Mouse (Mus musculus) stomach, embryonic 14.5 days (tissue): ENCODE data around the gene Syngap1. TPM values are rescaled to one million over a fixed set of nuclear protein-coding genes. Genes with fewer than 3 reads are reported as not detected.

Experiments used
- ATAC-seq: fragments of 200-750 bp; cut with Nextera tagmentation; 2 replicates; pipeline ENCODE4 v1.8.0; 2017; ENCODE audit warnings: low read depth, moderate TSS enrichment; ENCODE audit not compliant: insufficient number of reproducible peaks, insufficient read depth, low FRiP score
- H3K27ac ChIP-seq: fragments of 300-500 bp; sonication (generic); 2 replicates; pipeline ENCODE4 v1.5.1; 2014; ENCODE audit warnings: mild to moderate bottlenecking, low read length, moderate library complexity, mixed read lengths
- H3K27me3 ChIP-seq: fragments of 300-500 bp; sonication (generic); 2 replicates; pipeline ENCODE4 v1.6.1; 2014; ENCODE audit warnings: low read length, control low read depth, mixed read lengths; ENCODE audit not compliant: control insufficient read depth, insufficient read depth
- H3K36me3 ChIP-seq: fragments of 300-500 bp; sonication (generic); 2 replicates; pipeline ENCODE4 v1.6.1; 2014; ENCODE audit warnings: mild to moderate bottlenecking, control low read depth, low read length, moderate library complexity, mixed read lengths; ENCODE audit not compliant: control insufficient read depth, insufficient read depth
- H3K4me1 ChIP-seq: fragments of 300-500 bp; sonication (generic); 2 replicates; pipeline ENCODE4 v1.6.1; 2014; ENCODE audit warnings: low read length, control low read depth, mixed read lengths; ENCODE audit not compliant: control insufficient read depth, insufficient read depth
- H3K4me2 ChIP-seq: fragments of 300-500 bp; sonication (generic); replicated peaks from 2 replicates; pipeline ENCODE4 v1.6.1; 2014; ENCODE audit warnings: low read depth, low read length, control low read depth
- H3K4me3 ChIP-seq: fragments of 300-500 bp; sonication (generic); 2 replicates; pipeline ENCODE4 v1.5.1; 2014; ENCODE audit warnings: low read depth, low read length, control low read depth
- H3K9ac ChIP-seq: fragments of 300-500 bp; sonication (generic); replicated peaks from 2 replicates; pipeline ENCODE4 v1.6.1; 2014; ENCODE audit warnings: low read depth, mild to moderate bottlenecking, control low read depth, low read length, moderate library complexity, mixed read lengths
- H3K9me3 ChIP-seq: fragments of 300-500 bp; sonication (generic); 2 replicates; pipeline ENCODE4 v1.6.1; 2016; ENCODE audit warnings: low read depth, low read length, control low read depth; ENCODE audit not compliant: control insufficient read depth
- WGBS: fragments of 180-500 bp; shearing (Covaris S2); extraction: QIAGEN DNeasy Blood & Tissue Kit; methylation state at CpG from one replicate; pipeline ENCODE4 v1.1.7; 2014; 5-methylcytosine and 5-hydroxymethylcytosine counted together
- polyA plus RNA-seq: library from polyadenylated mRNA; unstranded; fragments of >200 nt; fragmentation: Nextera tagmentation; extraction: Ambion mirVana; gene quantifications from 2 replicates; pipeline ENCODE4 v1.2.1, GENCODE M21; 2014

Syngap1 gene
- polyA plus RNA-seq, 1 experiment from 2014 or later, result 3.0 TPM

DNA sequence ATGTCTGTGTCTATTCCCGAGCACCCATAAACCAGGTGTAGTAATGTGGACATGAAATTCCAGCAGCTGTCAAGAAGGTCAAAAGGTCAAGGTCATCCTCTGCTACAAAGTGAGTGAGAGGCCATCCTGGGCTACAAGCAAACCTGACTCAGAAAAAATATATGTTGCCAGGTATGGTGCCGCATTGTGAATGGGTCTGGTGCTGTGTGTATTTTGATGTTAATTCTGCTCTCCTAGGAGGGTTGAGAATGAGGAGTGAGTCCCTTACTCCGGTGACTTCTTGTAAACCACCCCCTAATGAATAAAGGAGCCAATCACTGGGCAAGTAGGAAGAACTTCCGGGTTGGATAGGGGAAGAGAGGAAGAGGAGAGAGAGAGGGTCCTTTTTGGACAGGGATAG lies 56.6 kb downstream of the Syngap1 start:
- ATAC-seq, result no peak
- no peaks in the 10 kb centered on the region for H3K9me3 ChIP-seq

DNA sequence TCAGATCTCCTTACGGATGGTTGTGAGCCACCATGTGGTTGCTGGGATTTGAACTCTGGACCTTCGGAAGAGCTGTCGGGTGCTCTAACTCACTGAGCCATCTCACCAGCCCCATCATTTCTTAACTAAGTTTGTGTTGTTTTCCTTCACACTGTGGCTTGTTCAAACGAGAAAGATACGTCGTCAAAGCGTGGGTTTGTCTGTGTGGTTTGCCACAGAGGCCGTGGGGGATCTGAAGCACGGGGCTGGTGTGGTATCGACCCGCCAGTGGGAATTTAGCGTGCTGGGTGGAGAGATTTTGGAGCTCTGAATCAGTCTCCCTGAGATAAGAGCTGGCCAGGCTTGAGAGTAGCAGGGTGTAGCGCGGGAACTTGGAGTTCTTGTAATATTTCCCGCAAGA lies 57.2 kb downstream of the Syngap1 start:
- Histone ChIP-seq H3K4me3 (no peak overlapping the region), H3K4me2 (no peak overlapping the region), H3K36me3 (no peaks in the 10 kb centered on the region), H3K27me3 (no peaks in the 10 kb centered on the region), H3K9ac (no peak overlapping the region), H3K9me3 (no peaks in the 10 kb centered on the region), H3K27ac (no peak overlapping the region), H3K4me1 (no peaks in the 10 kb centered on the region)
- no peak for ATAC-seq
- WGBS, result 85% methylated on average over 15 of the region's 15 CpGs

More for the DNA sequence above, 56.6 kb downstream of the Syngap1 start:
- no peaks in the 10 kb centered on the region for H3K27me3 ChIP-seq
- H3K36me3 ChIP-seq, result no peaks in the 10 kb centered on the region
- WGBS, result 78% methylated on average over 4 of the region's 4 CpGs
- no peak overlapping the region for H3K27ac ChIP-seq
- no peaks in the 10 kb centered on the region for H3K4me1 ChIP-seq
- H3K4me2 ChIP-seq, result no peak overlapping the region
- H3K9ac ChIP-seq, result no peak overlapping the region
- H3K4me3 ChIP-seq, result no peak overlapping the region

DNA sequence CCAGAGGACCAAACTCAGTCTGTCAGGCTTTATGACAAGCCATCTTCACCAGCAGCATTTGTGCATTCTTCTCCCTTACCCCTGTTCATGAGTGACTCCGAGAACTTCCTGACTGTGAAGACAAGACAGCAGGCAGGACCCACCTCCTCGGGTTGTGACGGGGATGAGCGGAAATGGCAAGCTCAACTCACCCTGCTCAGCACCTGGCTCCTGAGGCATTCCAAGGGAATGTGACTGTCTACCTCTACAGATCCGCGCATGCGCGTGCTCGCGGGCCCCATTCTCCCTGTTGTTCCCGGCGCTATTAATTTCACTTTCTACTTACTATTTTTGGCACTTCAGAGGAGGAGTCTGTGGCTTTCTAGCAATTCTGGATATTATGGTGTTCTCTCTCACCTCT lies 58.9 kb downstream of the Syngap1 start:
- WGBS, result 64% methylated on average over 12 of the region's 12 CpGs
- no peak overlapping the region for H3K9ac ChIP-seq

DNA sequence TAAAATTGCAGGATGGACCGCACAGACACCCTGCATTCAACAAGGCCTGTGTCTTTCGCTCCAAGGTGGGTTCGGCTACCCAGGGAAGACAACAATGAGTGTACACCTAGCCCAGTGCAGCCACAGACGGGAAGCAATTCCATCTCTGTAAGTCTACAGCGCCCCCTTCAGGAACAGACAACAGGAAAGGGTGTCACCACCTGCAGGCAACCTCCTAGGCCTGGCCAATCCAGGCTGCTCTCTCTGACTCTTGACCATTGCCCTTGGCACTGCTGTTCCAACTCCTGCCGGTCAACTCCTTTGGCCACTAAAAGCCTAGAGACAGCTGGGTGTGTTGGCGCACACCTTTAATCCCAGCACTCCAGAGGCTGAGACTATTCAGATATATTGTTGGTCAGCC lies 60.1 kb downstream of the Syngap1 start:
- H3K4me1 ChIP-seq, result 0 out of 2 replicates have a peak, but pooled peaks cover under 1% of the 10 kb centered on the region
- H3K4me2 ChIP-seq, result no peak overlapping the region
- H3K9ac ChIP-seq, result no peak overlapping the region
- H3K27ac ChIP-seq, result no peak overlapping the region
- no peaks in the 10 kb centered on the region for H3K9me3 ChIP-seq
- ATAC-seq, result no peak
- no peaks in the 10 kb centered on the region for H3K27me3 ChIP-seq
- no peaks in the 10 kb centered on the region for H3K36me3 ChIP-seq
- 77% methylated on average over 7 of the region's 7 CpGs for WGBS
- no peak overlapping the region for H3K4me3 ChIP-seq

More for the DNA sequence above, 58.9 kb downstream of the Syngap1 start:
- no peak overlapping the region for H3K4me2 ChIP-seq
- H3K27ac ChIP-seq, result no peak overlapping the region
- H3K36me3 ChIP-seq, result no peaks in the 10 kb centered on the region
- H3K27me3 ChIP-seq, result no peaks in the 10 kb centered on the region
- H3K4me1 ChIP-seq, result no peaks in the 10 kb centered on the region
- ATAC-seq, result no peak
- H3K4me3 ChIP-seq, result no peak overlapping the region
- no peaks in the 10 kb centered on the region for H3K9me3 ChIP-seq

DNA sequence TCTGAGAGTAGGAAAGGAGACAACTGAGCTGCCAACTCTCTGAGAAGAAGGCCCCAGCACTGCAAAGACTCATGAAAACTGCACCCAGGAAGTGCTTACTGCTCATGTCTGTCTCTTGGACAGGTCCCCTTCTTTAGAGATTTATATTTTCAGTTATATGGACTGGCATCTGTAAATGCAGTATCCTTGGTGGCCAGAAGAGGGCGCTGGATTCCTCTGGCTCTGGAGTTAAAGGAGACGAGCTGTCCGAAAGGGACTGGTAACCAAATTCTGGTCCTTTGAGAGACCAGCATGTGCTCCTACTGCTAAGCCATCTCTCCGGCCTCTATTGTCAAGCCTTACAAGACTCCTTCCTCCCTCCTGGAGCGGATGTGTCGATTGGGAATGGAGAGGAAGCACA lies 60.8 kb downstream of the Syngap1 start:
- Histone ChIP-seq H3K4me3 (no peak overlapping the region), H3K9ac (no peak overlapping the region), H3K4me1 (0 out of 2 replicates have a peak, but pooled peaks cover 4% of the 10 kb centered on the region), H3K27ac (no peak overlapping the region), H3K36me3 (no peaks in the 10 kb centered on the region), H3K27me3 (no peaks in the 10 kb centered on the region), H3K4me2 (no peak overlapping the region), H3K9me3 (no peaks in the 10 kb centered on the region)
- ATAC-seq, result no peak
- WGBS, result 44% methylated on average over 6 of the region's 6 CpGs

DNA sequence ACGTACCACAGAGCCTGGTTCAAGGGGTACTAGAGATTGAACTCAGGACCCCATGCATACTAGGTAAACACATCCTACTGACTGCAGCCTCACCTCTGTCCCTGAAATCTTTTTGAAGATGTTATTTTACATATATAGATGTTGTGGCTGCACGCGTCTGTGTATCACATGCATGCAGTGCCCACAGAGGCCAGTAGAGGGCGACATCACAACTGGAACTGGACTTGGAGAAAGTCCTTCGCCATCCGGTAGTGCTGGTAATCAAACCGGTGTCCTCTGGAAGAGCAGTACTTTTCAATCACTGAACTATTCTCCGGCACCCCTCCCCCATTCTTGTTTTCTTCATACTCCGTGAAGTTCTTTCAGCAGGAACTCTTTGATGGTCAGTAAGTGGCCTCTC lies 63.4 kb downstream of the Syngap1 start:
- no peak for ATAC-seq
- Histone ChIP-seq H3K9ac (no peak overlapping the region), H3K27me3 (no peaks in the 10 kb centered on the region), H3K9me3 (no peaks in the 10 kb centered on the region), H3K27ac (no peak overlapping the region), H3K36me3 (no peaks in the 10 kb centered on the region), H3K4me3 (no peak overlapping the region), H3K4me2 (no peak overlapping the region), H3K4me1 (0 out of 2 replicates have a peak, but pooled peaks cover 4% of the 10 kb centered on the region)
- WGBS, result 29% methylated on average over 9 of the region's 9 CpGs

DNA sequence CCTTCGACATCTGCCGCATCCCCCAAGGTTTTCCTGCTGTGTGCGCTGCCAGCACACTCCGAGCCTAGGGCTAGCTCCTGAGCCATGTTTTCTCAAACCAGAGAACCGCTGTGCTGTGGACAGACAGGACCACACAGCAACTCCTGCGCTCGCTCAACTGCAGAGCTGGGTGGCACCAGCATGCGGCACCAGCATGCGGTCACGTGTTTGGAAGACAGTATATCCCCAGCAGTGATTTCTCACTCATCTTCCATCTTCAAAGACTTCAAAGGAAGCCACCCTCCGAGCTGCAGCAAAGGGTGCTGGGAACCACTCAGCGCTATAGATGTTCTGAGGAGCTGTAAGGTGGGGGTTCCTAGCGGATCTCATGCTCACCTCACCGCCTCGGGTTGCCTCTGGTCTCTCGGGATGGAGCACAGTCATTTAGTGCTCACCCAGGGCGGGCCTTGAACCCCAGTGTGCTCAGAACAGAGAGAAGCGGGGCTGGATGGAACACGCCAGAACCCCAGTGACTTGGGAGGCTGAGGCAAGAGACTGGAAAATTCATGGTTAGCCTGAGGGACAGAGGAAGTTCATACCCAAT lies 63.9 kb downstream of the Syngap1 start:
- H3K9ac ChIP-seq, result no peak overlapping the region
- no peak overlapping the region for H3K4me2 ChIP-seq
- no peaks in the 10 kb centered on the region for H3K36me3 ChIP-seq
- no peaks in the 10 kb centered on the region for H3K27me3 ChIP-seq
- H3K9me3 ChIP-seq, result no peaks in the 10 kb centered on the region
- H3K27ac ChIP-seq, result no peak overlapping the region
- H3K4me3 ChIP-seq, result no peak overlapping the region
- 0 out of 2 replicates have a peak, but pooled peaks cover 4% of the 10 kb centered on the region for H3K4me1 ChIP-seq
- WGBS, result 33% methylated on average over 19 of the region's 19 CpGs
- ATAC-seq, result no peak

DNA sequence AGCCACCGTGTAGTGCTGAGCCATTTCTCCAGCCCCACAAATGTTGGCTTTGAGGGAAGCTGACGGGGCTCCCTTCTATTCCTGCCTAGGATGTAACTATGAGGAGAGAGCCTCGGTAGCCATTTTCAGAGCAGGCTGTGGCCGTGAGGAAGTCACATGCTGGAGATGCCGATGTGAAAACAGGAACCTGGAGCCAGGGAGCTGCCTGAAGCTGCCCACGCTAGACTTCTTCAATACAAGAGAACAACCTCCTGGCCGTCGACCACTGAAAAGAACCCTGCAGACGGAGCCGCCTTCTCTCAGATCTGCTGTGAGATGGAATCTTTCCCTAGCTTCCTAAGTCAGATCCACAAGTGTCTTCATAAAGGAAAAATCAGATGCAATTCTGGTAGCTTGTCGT lies 64.6 kb downstream of the Syngap1 start:
- no peaks in the 10 kb centered on the region for H3K36me3 ChIP-seq

DNA sequence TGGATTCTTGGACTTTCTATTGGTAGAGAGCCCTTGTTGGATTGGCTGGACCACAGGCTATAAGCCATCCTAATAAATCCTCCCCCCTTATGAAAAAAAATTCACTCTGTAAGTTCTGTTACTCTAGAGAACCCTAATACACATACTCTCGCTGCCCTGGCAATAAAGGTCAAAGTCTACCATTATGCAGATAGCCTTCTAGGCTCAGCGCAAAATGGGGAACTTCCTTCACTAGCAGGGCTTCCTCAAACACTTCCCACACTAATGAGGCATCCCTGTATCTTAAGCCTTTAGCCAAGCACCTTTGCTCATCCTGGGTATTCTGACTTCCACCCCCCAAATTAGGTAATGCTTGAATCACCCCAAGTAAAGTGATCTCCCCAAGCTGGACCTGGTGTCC lies 67.2 kb downstream of the Syngap1 start:
- 68% methylated on average over 2 of the region's 2 CpGs for WGBS
- Histone ChIP-seq H3K4me3 (no peak overlapping the region), H3K9me3 (no peaks in the 10 kb centered on the region), H3K27me3 (no peaks in the 10 kb centered on the region), H3K36me3 (no peaks in the 10 kb centered on the region), H3K4me1 (peaks cover 4% of the 10 kb centered on the region; the same call in 1 of the 2 replicates), H3K27ac (no peak overlapping the region), H3K9ac (no peak overlapping the region), H3K4me2 (no peak overlapping the region)
- no peak for ATAC-seq

More for the DNA sequence above, 64.6 kb downstream of the Syngap1 start:
- H3K4me2 ChIP-seq, result no peak overlapping the region
- no peak overlapping the region for H3K27ac ChIP-seq
- H3K9ac ChIP-seq, result no peak overlapping the region
- H3K4me3 ChIP-seq, result no peak overlapping the region
- H3K27me3 ChIP-seq, result no peaks in the 10 kb centered on the region
- H3K9me3 ChIP-seq, result no peaks in the 10 kb centered on the region
- 41% methylated on average over 11 of the region's 11 CpGs for WGBS
- 0 out of 2 replicates have a peak, but pooled peaks cover 4% of the 10 kb centered on the region for H3K4me1 ChIP-seq
- no peak for ATAC-seq
